Mouse (Mus musculus): ENCODE measurements around the gene Fbrsl1. TPM values are rescaled to one million over a fixed set of nuclear protein-coding genes. Genes with fewer than 3 reads are reported as not detected.

Fbrsl1 gene
- total RNA-seq, 1 experiment from 2014 or later = 16.8 TPM

DNA sequence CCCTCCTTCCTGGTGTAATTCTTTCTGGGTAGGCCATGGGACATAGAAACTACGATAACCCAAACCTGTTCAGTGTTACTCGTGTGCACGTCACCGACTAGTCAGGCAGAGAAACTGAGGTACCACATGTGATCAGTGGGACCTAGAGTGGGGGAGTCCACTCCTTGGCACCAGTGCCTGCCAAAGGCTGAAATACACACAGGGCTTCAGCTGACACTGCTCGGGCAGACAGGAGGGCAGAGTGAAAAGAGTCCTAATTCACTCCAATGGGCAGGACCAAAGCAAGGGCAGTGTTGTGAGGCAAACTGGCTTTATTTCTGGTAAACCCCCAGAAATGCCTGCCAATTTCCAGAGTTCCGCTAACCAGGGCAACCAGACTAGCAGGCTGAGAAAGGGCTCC is 26.9 kb downstream of the Fbrsl1 start:
- no peak for ATAC-seq (replicated peaks in 1 of 2; ENCODE audit: insufficient read depth in 1 of 2, low FRiP score in 2 of 2, low TSS enrichment in 1 of 2, low read depth in 1 of 2, poor library complexity in 2 of 2, severe bottlenecking in 2 of 2)

DNA sequence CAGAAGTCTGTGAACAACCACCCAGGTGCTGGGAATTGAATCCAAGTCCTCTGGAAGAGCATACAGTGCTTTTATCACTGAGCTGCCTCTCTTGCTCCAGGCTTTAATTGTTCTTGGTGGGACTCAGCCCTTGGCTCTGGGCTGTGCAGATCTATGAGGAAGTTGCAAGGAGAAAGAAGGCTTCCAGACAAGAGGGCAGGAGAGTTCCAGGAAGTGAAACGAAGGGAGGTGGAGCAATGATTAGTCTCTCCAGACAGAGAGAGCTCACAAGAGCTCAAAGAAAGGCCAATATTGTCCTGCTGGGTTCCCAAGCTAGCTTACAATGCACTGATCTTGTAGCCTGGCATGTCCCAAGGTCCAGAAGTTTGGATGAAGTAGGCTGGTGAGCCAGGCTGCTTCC is 27.4 kb downstream of the Fbrsl1 start:
- no peak for ATAC-seq (replicated peaks in 1 of 2; ENCODE audit: insufficient read depth in 1 of 2, low FRiP score in 2 of 2, low TSS enrichment in 1 of 2, low read depth in 1 of 2, poor library complexity in 2 of 2, severe bottlenecking in 2 of 2)

DNA sequence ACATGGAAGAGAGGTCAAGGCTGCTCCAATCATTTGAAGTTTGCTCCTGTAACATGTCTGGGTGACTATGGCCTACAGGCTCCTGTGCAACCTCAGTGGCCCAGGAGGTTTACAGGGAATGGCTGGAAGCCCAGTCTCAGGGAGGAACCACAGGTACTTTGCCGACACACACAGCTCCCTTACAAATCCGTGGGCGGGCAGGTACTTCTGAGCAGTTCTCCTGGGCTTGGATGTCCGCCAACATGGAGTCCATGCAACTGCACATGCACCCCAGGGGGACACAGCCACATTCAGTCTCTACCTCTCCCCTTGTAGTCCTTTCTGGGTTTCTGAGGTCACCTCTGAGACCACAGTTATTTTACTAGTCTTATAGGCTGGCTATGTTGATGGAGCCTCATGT is 28.1 kb downstream of the Fbrsl1 start:
- ATAC-seq (replicated peaks in 1 of 2; ENCODE audit: insufficient read depth in 1 of 2, low FRiP score in 2 of 2, low TSS enrichment in 1 of 2, low read depth in 1 of 2, poor library complexity in 2 of 2, severe bottlenecking in 2 of 2) = no peak

DNA sequence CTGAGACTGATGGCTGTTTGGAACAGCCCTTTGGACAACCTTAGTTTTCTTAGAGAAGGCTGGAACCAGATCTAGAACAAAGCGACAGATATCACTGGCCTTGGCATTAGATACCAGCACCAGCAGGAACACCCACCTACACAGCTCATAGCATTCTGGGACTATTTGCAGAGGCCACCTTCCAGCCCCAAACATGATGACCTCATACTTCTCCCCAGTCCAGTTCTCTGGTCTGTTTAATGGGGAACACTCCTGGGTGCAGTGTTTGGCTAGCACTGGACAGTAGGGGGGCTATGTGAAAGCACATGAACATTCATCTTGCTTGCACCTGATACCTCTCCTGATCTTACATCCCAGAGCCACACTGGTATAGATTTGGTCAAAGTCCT is 29.8 kb downstream of the Fbrsl1 start:
- no peak for ATAC-seq (replicated peaks in 1 of 2; ENCODE audit: insufficient read depth in 1 of 2, low FRiP score in 2 of 2, low TSS enrichment in 1 of 2, low read depth in 1 of 2, poor library complexity in 2 of 2, severe bottlenecking in 2 of 2)

DNA sequence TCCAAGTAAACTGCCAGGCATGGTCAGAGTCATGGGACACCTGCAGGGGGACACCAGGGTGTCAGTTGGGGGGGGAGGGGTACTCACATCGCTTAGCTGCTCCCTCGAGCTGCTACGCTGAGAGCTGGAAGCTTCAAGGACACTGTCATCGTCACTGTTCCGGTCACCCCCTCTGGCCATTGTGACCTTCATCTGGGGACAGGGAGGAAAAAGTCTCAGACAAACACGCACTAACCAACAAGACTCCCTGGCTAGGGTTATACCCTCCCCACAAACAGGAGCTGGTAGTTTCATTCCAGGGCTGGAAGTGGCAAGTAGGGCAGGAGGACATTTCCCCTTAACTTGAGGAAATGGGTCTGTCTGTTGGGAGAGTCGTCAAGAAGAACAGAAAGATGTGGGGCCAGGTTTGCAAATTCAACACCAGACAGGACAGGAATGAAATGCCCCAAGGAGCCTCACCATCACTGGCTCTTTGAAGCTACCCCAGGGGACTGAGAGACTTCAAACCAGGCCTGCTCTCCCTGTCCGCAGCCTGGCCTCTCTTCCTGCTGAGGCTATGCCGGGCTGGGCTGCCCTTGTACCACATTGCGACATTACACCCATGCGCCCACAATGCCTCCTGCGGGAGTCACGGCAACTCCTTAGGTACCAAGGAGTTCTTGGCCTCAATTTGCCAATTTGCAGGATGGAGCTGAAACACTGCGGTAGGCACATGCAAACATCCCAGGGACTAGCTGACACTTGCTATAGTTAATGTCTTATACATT is 30.4 kb downstream of the Fbrsl1 start:
- ATAC-seq (replicated peaks in 1 of 2; ENCODE audit: insufficient read depth in 1 of 2, low FRiP score in 2 of 2, low TSS enrichment in 1 of 2, low read depth in 1 of 2, poor library complexity in 2 of 2, severe bottlenecking in 2 of 2) = no peak

DNA sequence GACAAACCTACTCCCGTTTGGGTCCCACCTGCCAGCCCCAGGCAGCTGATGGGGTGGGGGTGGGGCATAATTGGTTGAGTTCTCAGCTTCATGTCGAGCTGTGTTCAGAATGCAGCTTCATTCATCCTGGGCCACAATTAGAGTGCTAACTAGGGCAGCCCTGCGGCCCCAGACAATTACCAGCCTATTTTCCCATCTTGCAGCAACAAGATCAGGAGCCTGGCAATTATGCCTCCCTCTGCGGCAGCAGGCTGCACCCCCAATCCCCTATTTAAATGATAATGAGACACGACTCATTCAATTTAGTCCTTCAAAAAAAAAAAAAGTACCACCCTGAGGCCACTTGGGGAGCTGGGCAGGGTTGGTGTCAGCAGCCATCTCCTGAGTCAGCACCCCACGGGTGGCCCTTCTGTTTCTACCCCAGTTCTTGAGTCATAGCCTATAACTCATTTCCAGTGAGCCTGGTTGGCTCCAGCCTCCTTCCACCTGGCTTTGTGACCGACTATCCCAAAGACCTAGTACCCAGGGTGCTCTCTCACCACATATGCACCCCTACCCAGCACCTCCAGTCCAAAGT is 31.4 kb downstream of the Fbrsl1 start:
- ATAC-seq (replicated peaks in 1 of 2; ENCODE audit: insufficient read depth in 1 of 2, low FRiP score in 2 of 2, low TSS enrichment in 1 of 2, low read depth in 1 of 2, poor library complexity in 2 of 2, severe bottlenecking in 2 of 2) = no peak

DNA sequence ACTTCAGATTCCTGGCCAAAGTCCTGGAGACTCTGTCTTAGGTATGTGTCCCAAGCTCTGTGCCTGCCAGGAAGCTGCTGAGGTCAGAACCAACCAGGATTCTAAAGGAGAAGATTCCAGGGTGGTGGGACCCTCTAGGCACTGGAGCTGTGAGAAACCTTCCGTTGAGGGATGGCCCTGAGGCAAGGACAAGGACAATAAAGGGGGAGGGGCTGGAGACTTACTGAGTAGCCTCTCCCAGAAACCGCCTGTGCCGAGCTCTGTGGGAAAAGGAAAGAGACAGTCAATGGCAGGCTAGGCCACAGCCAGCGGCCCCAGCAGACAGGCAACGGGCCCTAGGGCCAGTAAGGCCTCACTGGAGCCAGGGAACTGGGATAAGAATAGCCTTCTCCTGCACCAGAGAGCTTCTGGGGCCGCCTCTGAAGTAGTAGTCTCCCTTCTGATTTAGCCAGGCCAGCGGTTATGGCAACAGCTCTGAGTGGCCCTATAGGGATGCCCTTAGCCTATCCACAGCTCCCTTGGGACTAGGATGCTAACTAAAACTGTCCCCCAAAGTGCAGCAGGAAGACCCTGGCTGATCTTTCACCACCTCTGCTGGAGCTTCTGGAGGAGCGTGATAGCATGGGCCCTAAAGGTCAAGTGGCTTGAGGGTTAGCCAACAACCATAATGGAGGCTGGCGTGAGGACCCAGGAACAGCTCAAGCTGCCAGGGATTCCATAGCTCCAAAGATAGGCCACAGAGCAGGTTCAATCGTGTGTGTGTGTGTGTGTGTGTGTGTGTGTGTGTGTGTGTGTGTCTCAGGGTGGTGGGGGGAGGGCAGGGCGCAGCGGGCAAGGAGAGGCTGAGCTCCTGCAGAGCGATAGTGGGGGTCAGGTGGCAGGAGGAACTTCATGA is 32.2 kb downstream of the Fbrsl1 start:
- ATAC-seq (replicated peaks in 1 of 2; ENCODE audit: insufficient read depth in 1 of 2, low FRiP score in 2 of 2, low TSS enrichment in 1 of 2, low read depth in 1 of 2, poor library complexity in 2 of 2, severe bottlenecking in 2 of 2) = no peak

DNA sequence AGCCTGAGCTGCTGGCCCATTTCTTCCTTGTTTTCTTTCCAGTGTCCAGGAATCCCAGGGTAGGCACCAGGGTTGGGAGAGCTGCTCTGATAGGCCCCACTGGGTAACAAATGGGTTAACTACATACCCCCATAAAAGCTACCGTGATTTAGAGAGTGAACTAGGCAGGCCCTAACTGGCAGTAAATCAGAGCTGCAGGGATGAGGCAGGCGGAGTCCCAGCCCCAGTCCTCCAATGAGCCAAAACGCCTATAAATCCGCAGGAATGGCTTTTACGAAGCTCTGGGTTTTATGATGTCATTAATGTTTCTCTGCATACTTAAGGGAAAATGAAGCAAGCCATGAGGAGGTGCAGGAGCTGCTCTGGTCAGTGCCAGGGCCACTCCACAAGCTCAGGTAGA is 33.3 kb downstream of the Fbrsl1 start:
- ATAC-seq (replicated peaks in 1 of 2; ENCODE audit: insufficient read depth in 1 of 2, low FRiP score in 2 of 2, low TSS enrichment in 1 of 2, low read depth in 1 of 2, poor library complexity in 2 of 2, severe bottlenecking in 2 of 2) = no peak

DNA sequence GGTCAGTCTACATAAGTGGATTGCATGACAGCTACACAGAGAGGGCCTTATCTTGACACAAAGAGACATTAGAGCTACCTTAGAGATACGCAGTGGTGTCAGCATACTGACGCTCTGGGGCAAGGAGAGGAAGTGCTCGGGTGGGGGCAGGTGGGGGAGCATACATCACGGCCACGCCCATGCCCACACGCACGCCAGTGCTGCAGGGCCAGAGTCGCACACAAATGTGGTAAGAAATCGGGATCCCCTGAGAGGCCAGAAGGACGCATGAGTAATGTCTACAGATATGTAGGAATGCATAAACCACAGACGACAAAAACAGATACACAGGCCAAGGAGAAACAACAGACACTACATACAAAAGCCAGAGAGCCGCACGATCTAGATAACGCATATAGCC is 35.3 kb downstream of the Fbrsl1 start:
- ATAC-seq (replicated peaks in 1 of 2; ENCODE audit: insufficient read depth in 1 of 2, low FRiP score in 2 of 2, low TSS enrichment in 1 of 2, low read depth in 1 of 2, poor library complexity in 2 of 2, severe bottlenecking in 2 of 2) = no peak

DNA sequence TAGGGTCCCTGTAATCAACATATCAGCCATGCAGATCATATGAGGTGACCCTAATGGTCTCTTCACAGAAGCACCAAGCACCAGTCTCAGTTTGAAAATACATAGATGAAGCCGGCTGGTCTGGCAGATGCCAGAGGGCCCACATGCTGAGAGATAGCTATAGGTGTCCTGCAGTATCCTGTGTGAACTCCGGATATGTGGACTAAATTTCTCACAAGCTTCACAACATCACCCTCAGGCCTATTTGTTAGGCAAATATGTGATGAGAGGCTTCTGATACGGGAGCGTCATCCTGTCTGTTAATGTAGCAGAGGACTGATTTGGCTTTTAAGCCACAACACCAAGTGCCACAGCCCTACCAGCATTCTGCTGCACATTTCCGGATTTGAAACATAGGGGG is 37.9 kb downstream of the Fbrsl1 start:
- ATAC-seq (replicated peaks in 1 of 2; ENCODE audit: insufficient read depth in 1 of 2, low FRiP score in 2 of 2, low TSS enrichment in 1 of 2, low read depth in 1 of 2, poor library complexity in 2 of 2, severe bottlenecking in 2 of 2) = no peak

DNA sequence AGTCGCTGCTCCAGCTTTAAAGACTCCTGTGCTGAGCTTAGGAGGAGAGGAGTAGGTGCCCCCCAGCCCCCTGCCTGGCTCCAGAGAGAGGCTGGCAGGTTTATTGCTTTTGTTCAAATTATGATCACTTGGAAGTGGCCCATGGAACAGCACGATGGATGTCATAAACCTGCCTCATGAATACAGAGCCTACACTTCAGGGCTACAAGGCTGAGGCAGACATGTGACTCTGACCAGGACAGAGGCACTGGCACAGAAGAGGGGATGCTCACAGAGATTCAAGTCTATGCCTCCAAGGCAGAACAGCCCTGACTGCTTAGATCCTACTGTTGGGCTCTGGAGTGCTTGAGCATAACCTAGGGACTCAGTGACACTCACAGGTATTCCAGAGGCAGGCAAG is 39.3 kb downstream of the Fbrsl1 start:
- no peak for ATAC-seq (replicated peaks in 1 of 2; ENCODE audit: insufficient read depth in 1 of 2, low FRiP score in 2 of 2, low TSS enrichment in 1 of 2, low read depth in 1 of 2, poor library complexity in 2 of 2, severe bottlenecking in 2 of 2)

DNA sequence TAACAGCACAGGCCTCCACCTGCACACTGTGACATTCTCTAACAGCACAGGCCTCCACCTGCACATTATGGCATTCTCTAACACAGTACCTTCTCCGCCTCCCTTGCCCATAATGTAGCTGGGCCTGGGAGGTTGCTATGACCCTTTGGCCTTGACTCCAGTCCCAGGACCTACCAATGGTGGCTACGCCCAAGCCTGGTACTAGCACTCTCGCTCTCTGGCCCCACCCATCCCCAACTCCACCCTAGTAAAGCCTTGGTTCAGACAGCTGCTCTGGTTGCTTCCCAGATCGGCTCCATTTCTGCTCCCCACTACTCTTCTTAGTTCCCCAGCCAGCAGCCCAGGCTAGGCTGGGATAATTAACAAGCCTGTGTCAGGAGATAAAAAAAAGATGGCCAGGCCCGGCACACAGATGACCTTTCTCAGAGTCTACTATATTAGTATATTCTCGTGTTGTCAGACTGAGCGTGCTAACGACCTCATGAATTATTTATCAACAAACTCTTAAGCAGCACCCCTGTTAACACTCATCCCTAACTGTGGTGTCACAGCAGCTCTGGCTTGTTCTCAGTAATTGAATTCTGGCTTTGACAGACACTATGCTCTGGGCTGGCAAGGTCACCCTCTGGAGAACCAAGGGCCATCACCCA is 42.1 kb downstream of the Fbrsl1 start:
- ATAC-seq (replicated peaks in 1 of 2; ENCODE audit: insufficient read depth in 1 of 2, low FRiP score in 2 of 2, low TSS enrichment in 1 of 2, low read depth in 1 of 2, poor library complexity in 2 of 2, severe bottlenecking in 2 of 2) = no peak

DNA sequence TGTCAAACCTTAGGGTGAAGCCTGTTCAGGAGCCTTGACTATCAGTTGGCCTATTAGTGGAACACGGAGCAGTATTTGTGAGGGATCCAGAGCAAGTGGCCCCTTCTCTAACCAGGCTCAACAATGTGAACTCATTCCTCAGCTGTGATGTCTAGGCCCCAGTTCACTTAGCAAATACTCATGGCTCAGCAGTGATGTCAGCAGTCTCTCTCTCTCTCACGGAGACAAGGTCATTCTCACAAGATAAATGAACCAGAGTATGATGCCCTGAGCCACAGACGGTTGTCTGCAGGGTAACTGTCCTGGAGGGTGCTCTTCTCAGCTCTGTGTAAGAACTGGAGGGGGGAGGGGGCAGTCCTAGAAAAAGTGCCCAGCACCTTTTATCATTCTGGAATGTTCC is 44.4 kb downstream of the Fbrsl1 start:
- no peak for ATAC-seq (replicated peaks in 1 of 2; ENCODE audit: insufficient read depth in 1 of 2, low FRiP score in 2 of 2, low TSS enrichment in 1 of 2, low read depth in 1 of 2, poor library complexity in 2 of 2, severe bottlenecking in 2 of 2)

DNA sequence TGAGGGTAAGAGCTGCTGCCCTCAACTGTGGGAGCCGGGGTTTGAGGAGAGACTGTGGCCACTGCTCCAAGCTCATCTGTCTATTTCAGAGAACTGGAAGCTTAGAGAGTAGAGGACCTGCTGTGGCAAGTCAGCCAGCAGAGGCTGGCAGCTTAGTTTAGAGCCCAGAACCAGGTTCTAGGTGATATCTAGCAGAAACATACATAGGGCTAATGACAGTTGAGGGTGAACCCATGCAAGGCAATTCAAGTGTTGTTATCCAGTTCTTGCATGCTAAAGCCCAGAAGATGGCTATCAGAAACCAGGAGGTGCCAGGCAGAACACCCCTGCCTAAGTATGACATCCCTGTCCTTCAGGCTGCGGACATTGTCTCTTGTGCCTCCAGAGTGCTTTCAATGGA is 45.7 kb downstream of the Fbrsl1 start:
- ATAC-seq (replicated peaks in 1 of 2; ENCODE audit: insufficient read depth in 1 of 2, low FRiP score in 2 of 2, low TSS enrichment in 1 of 2, low read depth in 1 of 2, poor library complexity in 2 of 2, severe bottlenecking in 2 of 2) = no peak

DNA sequence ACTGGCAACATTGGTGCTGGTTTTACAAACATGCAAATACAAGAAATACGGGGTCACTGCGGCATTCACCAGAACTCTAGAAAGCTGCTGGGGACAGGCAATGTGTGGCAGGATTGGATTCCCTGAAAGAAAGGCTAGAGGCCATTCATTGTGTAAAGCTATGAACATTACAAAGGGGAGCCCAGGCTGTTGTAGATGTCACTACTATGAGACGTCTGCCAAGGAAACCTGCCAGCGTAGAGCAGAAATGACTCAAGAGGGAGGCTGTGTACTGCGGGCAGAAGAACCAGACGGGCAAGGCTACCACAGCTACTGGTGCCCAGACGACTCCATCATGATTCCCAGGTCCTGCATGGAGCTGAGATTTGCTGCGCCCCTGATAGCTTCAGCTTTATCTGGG is 47.2 kb downstream of the Fbrsl1 start:
- no peak for ATAC-seq (replicated peaks in 1 of 2; ENCODE audit: insufficient read depth in 1 of 2, low FRiP score in 2 of 2, low TSS enrichment in 1 of 2, low read depth in 1 of 2, poor library complexity in 2 of 2, severe bottlenecking in 2 of 2)

DNA sequence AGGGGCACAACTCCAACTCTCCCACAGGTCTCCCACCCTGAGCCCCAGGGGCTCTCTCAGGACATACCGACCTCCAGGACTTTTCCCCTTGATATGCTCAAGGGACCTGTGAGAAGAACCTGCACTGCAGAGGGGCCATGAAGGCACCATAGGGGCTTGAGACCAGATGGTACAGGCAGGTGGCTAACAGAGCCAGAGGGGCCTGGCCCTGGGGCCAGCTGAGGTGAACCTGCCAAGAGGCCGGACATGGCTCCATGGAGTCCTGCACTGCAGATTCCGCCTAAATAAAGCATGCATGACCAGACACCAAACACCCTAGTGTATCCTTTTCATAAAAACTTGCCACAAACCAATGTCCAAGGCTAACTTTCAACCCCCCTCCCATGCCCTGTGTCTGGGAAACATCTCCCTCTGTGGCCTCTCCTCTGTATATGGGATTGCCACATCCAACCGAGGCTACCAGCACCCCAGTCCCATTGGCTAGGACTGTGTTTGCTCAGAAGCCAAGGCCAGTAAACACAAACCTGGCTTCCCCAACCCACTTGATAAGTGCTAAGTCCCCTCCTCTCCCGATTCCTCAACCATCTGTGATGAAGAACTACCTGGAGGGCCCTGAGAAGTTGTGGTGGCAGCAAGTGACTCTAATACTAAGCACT is 53.2 kb downstream of the Fbrsl1 start:
- ATAC-seq (replicated peaks in 1 of 2; ENCODE audit: insufficient read depth in 1 of 2, low FRiP score in 2 of 2, low TSS enrichment in 1 of 2, low read depth in 1 of 2, poor library complexity in 2 of 2, severe bottlenecking in 2 of 2) = no peak

DNA sequence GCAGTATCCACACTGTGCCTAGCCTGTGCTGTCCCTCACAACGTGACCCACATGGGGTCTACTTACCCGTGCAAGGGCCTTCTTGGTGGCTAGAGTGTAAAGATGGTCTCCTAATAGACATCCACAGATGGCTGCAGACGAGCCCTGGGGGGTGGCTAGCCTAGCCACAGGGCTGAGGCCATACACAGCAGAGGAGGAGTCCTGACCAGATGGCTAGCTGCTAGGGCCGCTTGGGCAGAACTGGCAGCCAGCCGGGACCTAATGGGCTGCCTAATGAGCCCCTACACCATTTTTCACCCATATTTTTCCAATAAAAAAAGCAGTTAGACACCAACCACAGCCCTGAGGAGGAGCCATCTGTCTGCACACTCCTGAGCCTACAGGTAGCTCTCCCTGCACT is 55.6 kb downstream of the Fbrsl1 start:
- no peak for ATAC-seq (replicated peaks in 1 of 2; ENCODE audit: insufficient read depth in 1 of 2, low FRiP score in 2 of 2, low TSS enrichment in 1 of 2, low read depth in 1 of 2, poor library complexity in 2 of 2, severe bottlenecking in 2 of 2)
